Comparison of ENCODE assay signal across 8 mouse cellular contexts in the genomic region with DNA sequence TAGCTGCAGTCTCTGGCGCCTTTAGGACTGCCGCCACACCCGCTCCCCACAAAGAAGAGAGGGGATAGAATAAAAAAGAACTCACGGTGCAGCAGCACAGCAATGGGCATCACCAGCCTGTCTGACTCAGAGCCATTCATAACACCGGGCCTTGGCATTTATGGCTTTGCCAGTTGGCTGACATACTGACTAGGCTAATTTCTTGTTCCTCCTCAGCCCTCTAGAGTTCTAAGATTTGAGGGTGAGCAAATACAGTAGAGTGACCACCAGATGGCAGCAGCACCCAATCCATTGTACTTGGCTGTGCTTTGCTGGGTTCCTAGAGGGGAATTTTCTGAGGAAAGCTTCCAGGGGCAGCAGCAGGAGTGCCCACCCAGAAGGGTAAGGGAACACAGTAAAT. TPM values are rescaled to one million over a fixed set of nuclear protein-coding genes. Genes with fewer than 3 reads are reported as not detected.
DNase-seq lines count a peak whose midpoint lies in the region; ATAC-seq and TF ChIP-seq lines count a peak whose summit lies in the region.
"Not testable (repeated sequence)": the region's sequence is repeated elsewhere in the genome, so short reads cannot be mapped to it uniquely, and the experiment has no call there.

No protein-coding gene starts in this region.

- not testable (repeated sequence) for H3K36me3 ChIP-seq in hindbrain, embryonic 13.5 days; kidney, embryonic 16.5 days (ENCODE audit: insufficient read depth, low read length); liver, postnatal 0 days (replicated peaks; ENCODE audit: insufficient read depth, low read length); midbrain, embryonic 15.5 days (replicated peaks); stomach, postnatal 0 days (ENCODE audit: control insufficient read depth, insufficient read depth, low read length)

- not testable (repeated sequence) for H3K4me3 ChIP-seq in hindbrain, embryonic 13.5 days; kidney, embryonic 16.5 days (ENCODE audit: low read length); liver, postnatal 0 days (ENCODE audit: low read depth, low read length); midbrain, embryonic 15.5 days; stomach, postnatal 0 days (ENCODE audit: low read depth, low read length)

- H3K9me3 ChIP-seq in hindbrain, embryonic 13.5 days; kidney, embryonic 16.5 days (ENCODE audit: low read length); liver, postnatal 0 days (ENCODE audit: low read length); midbrain, embryonic 15.5 days; stomach, postnatal 0 days (ENCODE audit: control insufficient read depth, low read length): not testable (repeated sequence)

- H3K4me1 ChIP-seq in hindbrain, embryonic 13.5 days (replicated peaks); kidney, embryonic 16.5 days (ENCODE audit: insufficient read depth, low read length); liver, postnatal 0 days (ENCODE audit: insufficient read depth); midbrain, embryonic 15.5 days; stomach, postnatal 0 days (replicated peaks; ENCODE audit: control insufficient read depth, insufficient read depth): not testable (repeated sequence)

- WGBS in hindbrain, embryonic 13.5 days = 88% methylated on average over 5 of the region's 5 CpGs
- 90% methylated on average over 5 of the region's 5 CpGs for WGBS in kidney, embryonic 16.5 days
- WGBS in liver, postnatal 0 days (ENCODE audit: insufficient replicate concordance) = 68% methylated on average over 5 of the region's 5 CpGs
- 90% methylated on average over 5 of the region's 5 CpGs for WGBS in midbrain, embryonic 15.5 days
- whole genome bisulfite sequencing in stomach, postnatal 0 days = 85% methylated on average over 3 of the region's 5 CpGs

- not testable (repeated sequence) for H3K27me3 ChIP-seq in hindbrain, embryonic 13.5 days; kidney, embryonic 16.5 days (ENCODE audit: insufficient read depth, low read length); liver, postnatal 0 days (ENCODE audit: insufficient read depth, low read length); midbrain, embryonic 15.5 days (replicated peaks); stomach, postnatal 0 days (ENCODE audit: control insufficient read depth, insufficient read depth, low read length)

- peak; percentile 67 for DNase-seq in adrenal gland, postnatal 14 days
- DNase-seq in gastrocnemius, adult 18-20 months (ENCODE audit: low spot score) = peak; percentile 1
- not testable (repeated sequence) for DNase-seq in liver, postnatal 0 days; stomach, postnatal 0 days (ENCODE audit: low spot score)

- not testable (repeated sequence) for H3K27ac ChIP-seq in hindbrain, embryonic 13.5 days; kidney, embryonic 16.5 days (ENCODE audit: low read length); liver, postnatal 0 days (ENCODE audit: low read depth); midbrain, embryonic 15.5 days; stomach, postnatal 0 days (replicated peaks)

- 0 out of 2 replicates have a peak, but pooled peaks have one; percentile 15 for TF ChIP-seq CTCF in liver, postnatal 0 days (IDR thresholded peaks at IDR 0.05; ENCODE audit: low read depth)
- peak; percentile 19; the same call in 1 of the 2 replicates for TF ChIP-seq CTCF in stomach, postnatal 0 days (IDR thresholded peaks at IDR 0.05; ENCODE audit: low read depth)

- H3K4me2 ChIP-seq in hindbrain, embryonic 13.5 days; kidney, embryonic 16.5 days (replicated peaks; ENCODE audit: low read depth, low read length); liver, postnatal 0 days (ENCODE audit: low read depth, low read length); midbrain, embryonic 15.5 days; stomach, postnatal 0 days (replicated peaks; ENCODE audit: low read depth): not testable (repeated sequence)

- not testable (repeated sequence) for H3K9ac ChIP-seq in hindbrain, embryonic 13.5 days; kidney, embryonic 16.5 days (replicated peaks; ENCODE audit: low read length); liver, postnatal 0 days (replicated peaks); midbrain, embryonic 15.5 days; stomach, postnatal 0 days (ENCODE audit: low read length)

- peak; percentile 97 for ATAC-seq in common myeloid progenitor, adult 5-6 weeks (replicated peaks; ENCODE audit: low read depth, poor library complexity, severe bottlenecking)
- ATAC-seq in hindbrain, embryonic 13.5 days (ENCODE audit: low FRiP score) = peak; percentile 83
- peak; percentile 39; the same call in 1 of the 2 replicates for ATAC-seq in kidney, embryonic 16.5 days (ENCODE audit: low FRiP score, low TSS enrichment)
- 0 out of 2 replicates have a peak, but pooled peaks have one; percentile 38 for ATAC-seq in liver, postnatal 0 days
- ATAC-seq in midbrain, embryonic 15.5 days (replicated peaks) = peak; percentile 91
- peak; percentile 67; the same call in 1 of the 2 replicates for ATAC-seq in stomach, postnatal 0 days (ENCODE audit: low FRiP score, low TSS enrichment)

- TF ChIP-seq EP300 in liver, postnatal 0 days (IDR thresholded peaks at IDR 0.05; ENCODE audit: low read depth); stomach, postnatal 0 days (optimal IDR thresholded peaks at IDR 0.05): not testable (repeated sequence)

RNA-seq across cellular contexts. Expression of gene Zxdb, which starts 34.8 kb away (rescaled TPM):
- total RNA-seq in adrenal gland, postnatal 14 days (2021) = 9.5 and 10.5 TPM in 2 replicates
- 6.9 and 10.1 TPM in 2 replicates for total RNA-seq in common myeloid progenitor, adult 5-6 weeks (2017)
- 1 to 10 TPM; 2.9 TPM for total RNA-seq in gastrocnemius, adult 18-20 months (2021)
- 1.7 and 1.8 TPM in 2 replicates for polyA plus RNA-seq in hindbrain, embryonic 13.5 days (2015; fragmentation: Nextera tagmentation; extraction: Ambion mirVana)
- polyA plus RNA-seq in kidney, embryonic 16.5 days (2015; fragmentation: Nextera tagmentation; extraction: Ambion mirVana) = 1.3 and 1.5 TPM in 2 replicates
- 0.33 and 0.46 TPM in 2 replicates for polyA plus RNA-seq in liver, postnatal 0 days (2015; fragmentation: Nextera tagmentation; extraction: Ambion mirVana)
- 1.6 and 1.9 TPM in 2 replicates for polyA plus RNA-seq in midbrain, embryonic 15.5 days (2015; fragmentation: Nextera tagmentation; extraction: Ambion mirVana)
- polyA plus RNA-seq in stomach, postnatal 0 days (2015; fragmentation: Nextera tagmentation; extraction: Ambion mirVana) = 0.92 and 1.1 TPM in 2 replicates

RNA-seq across cellular contexts. Expression of gene Gspt2, which starts 53.7 kb away (rescaled TPM):
- 9.8 and 10.4 TPM in 2 replicates for total RNA-seq in adrenal gland, postnatal 14 days (2021)
- total RNA-seq in common myeloid progenitor, adult 5-6 weeks (2017) = 6.1 and 6.5 TPM in 2 replicates
- under 1 TPM; 0.32 to 0.33 TPM for total RNA-seq in gastrocnemius, adult 18-20 months (2021)
- 16.5 and 18.3 TPM in 2 replicates for polyA plus RNA-seq in hindbrain, embryonic 13.5 days (2015; fragmentation: Nextera tagmentation; extraction: Ambion mirVana)
- 5.6 and 6.0 TPM in 2 replicates for polyA plus RNA-seq in kidney, embryonic 16.5 days (2015; fragmentation: Nextera tagmentation; extraction: Ambion mirVana)
- 0.96 and 1.3 TPM in 2 replicates for polyA plus RNA-seq in liver, postnatal 0 days (2015; fragmentation: Nextera tagmentation; extraction: Ambion mirVana)
- 24.4 and 25.3 TPM in 2 replicates for polyA plus RNA-seq in midbrain, embryonic 15.5 days (2015; fragmentation: Nextera tagmentation; extraction: Ambion mirVana)
- 2.0 and 2.3 TPM in 2 replicates for polyA plus RNA-seq in stomach, postnatal 0 days (2015; fragmentation: Nextera tagmentation; extraction: Ambion mirVana)

Comparison
In these comparisons a context has a peak if more than half of its experiments do, and no peak if none do; other contexts are left out.
1. ATAC-seq: peak in every context shown above with its lines; median percentile 97 in common myeloid progenitor, adult 5-6 weeks; 91 in midbrain, embryonic 15.5 days; 83 in hindbrain, embryonic 13.5 days; 67 in stomach, postnatal 0 days; 39 in kidney, embryonic 16.5 days; 38 in liver, postnatal 0 days.